In genomic region chr12:26359817-26360216, GRCm38 (mm10) we compare ENCODE assay signal across 13 mouse cellular contexts. TPM values are rescaled to one million over a fixed set of nuclear protein-coding genes. Genes with fewer than 3 reads are reported as not detected.
DNase-seq lines count a peak whose midpoint lies in the region; ATAC-seq lines count a peak whose summit lies in the region.
"Had no signal": no experiment of that assay in that cellular context is flagged by ENCODE, and none has a peak within 500 bp of the region (broad histone marks: within the 10 kb centered on the region; RNA-seq: fewer than 3 reads in every experiment).

No protein-coding gene starts in this region.

- WGBS in kidney, embryonic 16.5 days = 83% methylated on average over 5 of the region's 5 CpGs

- peaks cover 21% of the 10 kb centered on the region for H3K4me1 ChIP-seq in kidney, embryonic 16.5 days (ENCODE audit: insufficient read depth, low read length)

- H3K27me3 ChIP-seq in kidney, embryonic 16.5 days (ENCODE audit: insufficient read depth, low read length) = no peaks in the 10 kb centered on the region
- H3K27me3 ChIP-seq: CH12.LX had no signal

- peak; percentile 33 for DNase-seq in kidney, adult 18-20 months
- DNase-seq in adrenal gland, adult 18-20 months (ENCODE audit: low spot score in 2 of 2) = peak; percentile 21 to 39
- DNase-seq in adrenal gland, postnatal 36 days = peak; percentile 53 to 71
- DNase-seq in kidney, postnatal 25 days = peak; percentile 77 to 79
- DNase-seq in embryo, embryonic 11 days = no peak
- DNase-seq: thymus, adult 2 months had no signal

- no peak overlapping the region for H3K4me3 ChIP-seq in kidney, embryonic 16.5 days (ENCODE audit: low read length)
- H3K4me3 ChIP-seq: forebrain, embryonic 10.5 days; heart, adult 2 months had no signal

- H3K27ac ChIP-seq in kidney, embryonic 16.5 days (ENCODE audit: low read length) = no peak overlapping the region
- H3K27ac ChIP-seq: forebrain, embryonic 10.5 days; heart, adult 2 months had no signal

- H3K36me3 ChIP-seq in kidney, embryonic 16.5 days (ENCODE audit: insufficient read depth, low read length) = 0 out of 2 replicates have a peak, but pooled peaks cover 5% of the 10 kb centered on the region

- no peak overlapping the region for H3K4me2 ChIP-seq in kidney, embryonic 16.5 days (replicated peaks; ENCODE audit: low read depth, low read length)

- no peak overlapping the region for H3K9ac ChIP-seq in kidney, embryonic 16.5 days (replicated peaks; ENCODE audit: low read length)

- H3K9me3 ChIP-seq in kidney, embryonic 16.5 days (ENCODE audit: low read length) = no peaks in the 10 kb centered on the region
- H3K9me3 ChIP-seq: forebrain, embryonic 10.5 days had no signal

- no peak for ATAC-seq in kidney, embryonic 16.5 days (ENCODE audit: low FRiP score, low TSS enrichment)
- no peak for ATAC-seq in activated CD4-positive, CD25-positive, alpha-beta regulatory T cell, adult 4 months
- no peak for ATAC-seq in megakaryocyte progenitor cell, adult 5-6 weeks (replicated peaks; ENCODE audit: poor library complexity)
- ATAC-seq: hindbrain, embryonic 16.5 days had no signal

RNA-seq across cellular contexts. Expression of gene Rnf144a, which starts 55.2 kb away (rescaled TPM):
- polyA plus RNA-seq in kidney, embryonic 16.5 days (2015; fragmentation: Nextera tagmentation; extraction: Ambion mirVana) = 35.1 and 38.6 TPM in 2 replicates
- total RNA-seq in adrenal gland, adult 18-20 months (2021) = 10 to 100 TPM; 18.6 to 19.2 TPM
- 10 to 100 TPM; 20.9 to 23.6 TPM for total RNA-seq in adrenal gland, postnatal 36 days (2021)
- 1 to 10 TPM; 3.2 to 5.1 TPM for polyA plus RNA-seq in activated CD4-positive, CD25-positive, alpha-beta regulatory T cell, adult 4 months (2017; shearing (Covaris generic))
- total RNA-seq in megakaryocyte progenitor cell, adult 5-6 weeks (2015) = 17.4 and 19.1 TPM in 2 replicates
- total RNA-seq in megakaryocyte progenitor cell, adult 5-6 weeks (2017) = 15.1 and 16.8 TPM in 2 replicates
